Mouse (Mus musculus) C2C12 (cell line): ENCODE data around the gene Btbd16. TPM values are rescaled to one million over a fixed set of nuclear protein-coding genes. Genes with fewer than 3 reads are reported as not detected.

Experiments used
- H3K27me3 ChIP-seq: one replicate; pipeline ENCODE4 v1.6.1; 2011; ENCODE audit not compliant: control insufficient read depth, insufficient read depth, insufficient read length
- H3K36me3 ChIP-seq: one replicate; pipeline ENCODE4 v1.6.1; 2011; ENCODE audit not compliant: control insufficient read depth, insufficient read depth
- H3K4me3 ChIP-seq: one replicate; pipeline ENCODE4 v1.5.1; 2011; ENCODE audit warnings: mild to moderate bottlenecking, control low read depth; ENCODE audit not compliant: poor library complexity, insufficient read depth, severe bottlenecking
- H3K79me2 ChIP-seq: one replicate; pipeline ENCODE4 v1.6.1; 2011; ENCODE audit not compliant: control insufficient read depth, insufficient read depth
- H3K79me3 ChIP-seq: one replicate; pipeline ENCODE4 v1.6.1; 2011; ENCODE audit warnings: low read depth, control low read depth
- H3ac ChIP-seq: one replicate; pipeline ENCODE3; 2011; ENCODE audit warnings: low read depth; ENCODE audit not compliant: control insufficient read depth, insufficient read length
- CEBPB ChIP-seq: IDR thresholded peaks from one replicate; pipeline ENCODE4 v1.6.1; 2011; ENCODE audit warnings: low read depth, mild to moderate bottlenecking, control low read depth, moderate library complexity
- CTCF ChIP-seq: IDR thresholded peaks from one replicate; pipeline ENCODE4 v1.5.1; 2011; ENCODE audit not compliant: control insufficient read depth, insufficient read depth, insufficient read length
- FOSL1 ChIP-seq: IDR thresholded peaks from one replicate; pipeline ENCODE4 v1.8.0; 2011; ENCODE audit warnings: mild to moderate bottlenecking, low read length; ENCODE audit not compliant: poor library complexity, insufficient read depth, severe bottlenecking
- MAX ChIP-seq: IDR thresholded peaks from one replicate; pipeline ENCODE4 v1.6.1; 2011; ENCODE audit warnings: mild to moderate bottlenecking, control low read depth
- MYOD1 ChIP-seq: IDR thresholded peaks from one replicate; pipeline ENCODE4 v1.6.1; 2011; ENCODE audit warnings: low read depth; ENCODE audit not compliant: control insufficient read depth, insufficient read length
- MYOG ChIP-seq: IDR thresholded peaks from one replicate; pipeline ENCODE4 v1.6.1; 2011; ENCODE audit not compliant: control insufficient read depth, insufficient read length; ENCODE audit errors: extremely low read depth
- USF1 ChIP-seq: IDR thresholded peaks from one replicate; pipeline ENCODE4 v1.6.1; 2011; ENCODE audit warnings: low read depth, mild to moderate bottlenecking, control low read depth, moderate library complexity
- long read RNA-seq, 2 experiments: library from polyadenylated mRNA; unstranded; transcript quantifications; one replicate each; pipeline ENCODE4 v2.0.0; 2019 to 2020
- polyA plus RNA-seq: library from polyadenylated mRNA; unstranded; fragments of >200 nt; fragmentation: generic; extraction: Trizol; gene quantifications from one replicate; pipeline ENCODE4 v1.2.1, GENCODE M21; 2012; ENCODE audit warnings: missing spikeins

The Btbd16 gene
- polyA plus RNA-seq: not detected
- long read RNA-seq, experiment 1: 0 reads
- long read RNA-seq, experiment 2: 0 reads

DNA sequence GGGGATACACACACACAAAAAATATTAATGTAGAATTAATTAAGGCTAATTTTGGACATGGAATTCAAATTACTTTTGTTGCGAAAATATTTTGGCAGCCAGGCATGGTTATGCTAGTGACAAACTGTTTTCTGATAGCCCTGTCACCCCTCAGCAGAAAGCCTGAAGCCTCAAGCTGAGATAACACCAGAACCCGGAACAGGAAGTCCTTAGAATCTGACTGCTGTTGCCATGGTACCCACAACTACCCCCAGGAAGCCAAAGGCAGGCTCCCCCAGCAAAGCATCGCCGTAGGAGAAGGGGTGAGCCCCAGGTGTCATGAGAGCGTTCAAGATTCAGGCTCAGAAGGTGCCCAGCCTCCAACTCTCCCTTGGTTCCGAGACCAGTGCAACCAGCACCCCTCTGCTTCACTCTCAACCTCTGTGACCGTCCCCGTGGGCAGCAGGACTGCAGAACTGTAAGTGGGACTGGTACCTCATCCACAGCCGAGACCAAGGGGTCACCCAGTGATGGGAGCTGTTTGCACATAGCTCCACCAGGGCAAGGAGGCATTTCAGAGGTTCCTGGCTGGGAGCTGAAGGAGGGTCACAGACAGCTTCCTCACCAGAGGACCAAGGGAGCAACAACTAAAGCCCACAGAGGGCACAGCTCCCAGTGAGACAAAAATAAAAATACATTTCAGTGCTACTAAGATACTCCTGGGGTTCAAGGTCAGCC lies at the start of gene Btbd16:
TSS of gene Btbd16 (plus strand) at position 156 of the 717 bp plus-strand sequence.
- Histone ChIP-seq H3ac (no peak within 1 kb of the TSS), H3K27me3 (no peaks in the 10 kb centered on the region), H3K79me2 (no peaks in the 10 kb centered on the region), H3K4me3 (no peak within 1 kb of the TSS), H3K79me3 (no peaks in the 10 kb centered on the region), H3K36me3 (no peaks in the 10 kb centered on the region)
- TF ChIP-seq CTCF (no peak), MAX (no peak)

DNA sequence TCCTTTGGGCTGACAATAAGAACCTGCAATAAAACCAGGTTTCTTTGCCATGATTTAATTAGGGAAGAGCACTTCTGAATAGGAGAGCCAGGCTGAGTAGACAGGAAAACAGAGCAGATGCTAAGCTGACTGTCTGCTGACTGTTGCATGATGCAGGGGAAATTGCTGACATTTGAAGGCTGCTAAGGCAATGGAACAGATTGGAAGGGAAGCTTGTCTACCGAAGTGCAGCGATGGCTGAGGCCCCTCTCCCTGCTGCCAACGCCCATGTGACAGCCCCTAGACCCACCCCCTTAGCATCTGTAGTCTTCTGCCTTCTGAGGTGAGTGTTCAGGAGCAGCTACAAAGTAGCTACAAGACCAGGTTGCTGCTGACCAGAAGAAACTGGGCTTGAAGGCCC lies 47.7 kb upstream of the Btbd16 start:
- Histone ChIP-seq H3K79me2 (peaks cover 8% of the 10 kb centered on the region), H3K79me3 (no peaks in the 10 kb centered on the region), H3K4me3 (no peak overlapping the region), H3ac (no peak overlapping the region), H3K27me3 (no peaks in the 10 kb centered on the region), H3K36me3 (peaks cover 15% of the 10 kb centered on the region)
- no peak for TF ChIP-seq MYOG

DNA sequence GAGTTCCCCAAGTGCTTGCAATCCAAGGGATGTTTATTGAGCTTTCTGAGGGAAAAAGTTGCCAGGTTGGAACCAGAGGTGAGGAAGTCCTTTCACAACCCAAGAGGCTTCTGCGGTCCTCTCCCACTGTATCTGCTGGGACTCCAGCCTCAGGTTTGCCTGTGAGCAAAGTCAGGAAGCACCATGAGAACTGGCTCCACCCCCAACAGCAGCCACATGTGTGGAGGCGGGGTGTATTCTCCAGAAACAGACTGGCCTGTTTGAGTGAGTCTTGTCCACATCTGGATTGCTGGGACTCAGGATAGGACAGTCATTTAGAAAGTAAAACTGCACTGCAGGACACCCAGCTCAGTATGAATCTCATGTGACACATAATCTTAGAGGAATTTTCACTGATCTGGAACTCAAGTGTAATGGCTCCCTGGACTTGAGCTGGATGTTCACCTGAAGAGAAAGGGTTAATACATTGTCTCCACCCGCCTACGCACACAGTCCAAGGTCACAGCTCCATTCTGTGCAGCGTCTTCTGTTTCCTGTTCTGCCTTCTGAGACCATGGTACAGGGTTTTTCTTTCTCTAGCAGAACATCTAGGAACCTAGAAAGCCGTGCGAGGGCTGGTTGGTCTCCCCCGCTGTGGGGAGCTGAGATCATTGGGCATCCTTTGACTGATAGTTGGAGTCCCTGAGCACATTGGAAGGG lies 47.0 kb upstream of the Btbd16 start:
- peaks cover 15% of the 10 kb centered on the region for H3K36me3 ChIP-seq
- no peak overlapping the region for H3ac ChIP-seq

DNA sequence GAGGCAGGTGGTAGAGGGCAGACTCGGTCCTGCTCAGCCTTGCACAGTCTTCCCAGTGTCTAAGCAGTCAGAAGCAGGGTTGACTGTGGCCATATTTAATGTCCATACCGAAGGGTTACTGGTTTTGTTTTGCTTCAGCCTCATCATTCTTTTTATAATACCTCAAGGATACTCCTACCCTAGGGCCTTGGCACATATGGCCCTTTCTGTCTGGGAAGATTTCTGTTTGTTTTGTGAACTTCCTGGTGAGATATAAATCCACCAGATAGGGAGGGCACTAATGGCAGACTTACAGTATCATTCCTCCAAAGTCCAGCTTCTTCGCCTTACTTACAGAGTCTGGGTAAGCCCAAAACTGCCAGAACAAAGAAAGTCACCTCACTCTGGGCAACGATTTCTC lies 46.3 kb upstream of the Btbd16 start:
- TF ChIP-seq FOSL1 (no peak), CTCF (no peak), USF1 (no peak), MAX (no peak), MYOG (no peak), CEBPB (no peak), MYOD1 (no peak)
- Histone ChIP-seq H3ac (no peak overlapping the region), H3K36me3 (peaks cover 15% of the 10 kb centered on the region), H3K79me2 (no peaks in the 10 kb centered on the region), H3K79me3 (no peaks in the 10 kb centered on the region), H3K4me3 (no peak overlapping the region), H3K27me3 (no peaks in the 10 kb centered on the region)

More for the DNA sequence above, 47.0 kb upstream of the Btbd16 start:
- Histone ChIP-seq H3K27me3 (no peaks in the 10 kb centered on the region), H3K4me3 (no peak overlapping the region), H3K79me2 (peaks cover 1% of the 10 kb centered on the region), H3K79me3 (no peaks in the 10 kb centered on the region)
- TF ChIP-seq MYOD1 (no peak), MAX (no peak), MYOG (no peak), CTCF (no peak)

DNA sequence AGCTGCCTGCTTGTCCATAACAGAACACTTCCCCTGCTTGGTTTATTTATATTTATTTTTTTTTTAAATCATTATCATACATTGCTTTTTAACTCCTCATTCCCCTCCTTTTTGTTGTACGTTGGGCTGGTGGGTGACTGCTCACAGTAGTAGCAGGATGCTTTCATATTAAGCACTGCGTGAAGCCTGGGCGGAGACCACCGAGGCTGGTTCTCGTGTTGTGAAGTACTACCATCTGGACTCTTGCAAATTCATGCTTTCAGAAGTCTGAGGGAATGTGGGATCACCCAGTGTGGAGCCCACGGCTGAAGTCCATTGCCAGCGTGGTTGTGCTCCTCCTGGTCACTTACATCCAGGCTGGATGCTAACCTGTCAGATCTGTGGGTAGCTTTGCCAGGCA lies 42.1 kb upstream of the Btbd16 start:
- H3K27me3 ChIP-seq: no peaks in the 10 kb centered on the region
- H3K36me3 ChIP-seq: peaks cover 38% of the 10 kb centered on the region
- no peaks in the 10 kb centered on the region for H3K79me3 ChIP-seq

DNA sequence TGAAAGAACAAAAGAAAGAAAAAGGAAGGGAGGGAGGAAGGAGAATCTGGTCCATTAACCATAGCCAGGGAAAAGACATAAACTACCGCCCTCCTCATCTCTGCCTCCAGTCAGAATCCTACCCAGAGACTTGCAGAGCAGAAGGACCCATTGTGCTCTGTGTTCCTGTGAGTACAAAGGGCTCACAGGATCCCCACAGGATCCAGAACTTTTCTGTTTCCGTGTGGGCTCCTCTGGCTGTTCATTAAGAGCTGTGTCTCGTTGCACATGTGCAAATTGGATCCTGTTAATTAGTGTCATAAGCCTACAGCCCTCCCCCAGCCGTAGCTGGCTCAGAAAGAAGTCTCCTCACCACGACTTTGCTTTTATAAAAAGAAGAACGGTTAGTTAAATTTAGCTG lies 41.0 kb upstream of the Btbd16 start:
- Histone ChIP-seq H3K79me2 (no peaks in the 10 kb centered on the region), H3ac (no peak overlapping the region), H3K4me3 (no peak overlapping the region), H3K36me3 (peaks cover 48% of the 10 kb centered on the region), H3K27me3 (no peaks in the 10 kb centered on the region), H3K79me3 (no peaks in the 10 kb centered on the region)
- no peak for TF ChIP-seq MAX
- TF ChIP-seq MYOG: no peak
- TF ChIP-seq FOSL1: no peak
- TF ChIP-seq CTCF: no peak
- TF ChIP-seq MYOD1: no peak
- no peak for TF ChIP-seq USF1
- TF ChIP-seq CEBPB: no peak

More for the DNA sequence above, 42.1 kb upstream of the Btbd16 start:
- no peak overlapping the region for H3K4me3 ChIP-seq
- TF ChIP-seq MYOG (no peak), CTCF (no peak), CEBPB (no peak), USF1 (no peak), FOSL1 (no peak), MYOD1 (no peak), MAX (no peak)
- H3ac ChIP-seq: no peak overlapping the region
- no peaks in the 10 kb centered on the region for H3K79me2 ChIP-seq
